Mouse (Mus musculus) MEL (cell line): ENCODE results near the gene B4galt1.

Experiments used
- CTCF ChIP-seq, 3 experiments: IDR thresholded peaks in 2 of 3; conservative IDR thresholded peaks in 1 of 3; 2 replicates each; pipeline ENCODE4 v1.5.1; 2011 to 2012; ENCODE audit warnings: low read length in 3 of 3, low read depth in 2 of 3, mild to moderate bottlenecking in 2 of 3, improper control_type of control experiment in 1 of 3, inconsistent platforms in 1 of 3, mixed read lengths in 1 of 3, moderate library complexity in 1 of 3; ENCODE audit not compliant: control insufficient read depth in 1 of 3, insufficient read depth in 1 of 3, poor library complexity in 1 of 3, severe bottlenecking in 1 of 3
- EP300 ChIP-seq, 2 experiments: IDR thresholded peaks; 2 replicates each; pipeline ENCODE4 v1.6.1; 2011; ENCODE audit warnings: improper control_type of control experiment in 2 of 2, low read length in 2 of 2, low read depth in 1 of 2, mild to moderate bottlenecking in 1 of 2
- JUND ChIP-seq: IDR thresholded peaks from 2 replicates; pipeline ENCODE4 v1.6.1; 2011; ENCODE audit warnings: low read depth, mild to moderate bottlenecking, improper control_type of control experiment, low read length
- MAFK ChIP-seq: IDR thresholded peaks from 2 replicates; pipeline ENCODE4 v1.6.1; 2011; ENCODE audit warnings: low read depth, mild to moderate bottlenecking, low read length, improper control_type of control experiment, borderline replicate concordance
- MAX ChIP-seq: IDR thresholded peaks from 2 replicates; pipeline ENCODE4 v1.6.1; 2011; ENCODE audit warnings: low read length, improper control_type of control experiment
- MYB ChIP-seq: IDR thresholded peaks from 2 replicates; pipeline ENCODE4 v1.6.1; 2011; ENCODE audit warnings: mild to moderate bottlenecking, low read depth, low read length, improper control_type of control experiment
- POLR2A ChIP-seq, 2 experiments: IDR thresholded peaks; 2 replicates each; pipeline ENCODE4 v1.6.1; 2011 to 2012; ENCODE audit warnings: low read length in 2 of 2, mild to moderate bottlenecking in 2 of 2, control low read depth in 1 of 2, improper control_type of control experiment in 1 of 2, low read depth in 1 of 2, moderate library complexity in 1 of 2; ENCODE audit not compliant: control insufficient read depth in 1 of 2, insufficient read depth in 1 of 2, poor library complexity in 1 of 2
- POLR2AphosphoS2 ChIP-seq: IDR thresholded peaks from 2 replicates; pipeline ENCODE4 v1.6.1; 2011; ENCODE audit warnings: low read length, improper control_type of control experiment
- UBTF ChIP-seq: IDR thresholded peaks from 2 replicates; pipeline ENCODE4 v1.6.1; 2012; ENCODE audit warnings: low read depth, mild to moderate bottlenecking, inconsistent platforms, low read length, improper control_type of control experiment, moderate library complexity, borderline replicate concordance; ENCODE audit not compliant: insufficient read depth
- ZC3H11A ChIP-seq: IDR thresholded peaks from 2 replicates; pipeline ENCODE4 v1.6.1; 2012; ENCODE audit warnings: low read depth, mild to moderate bottlenecking, inconsistent platforms, low read length, improper control_type of control experiment
- ZKSCAN1 ChIP-seq: IDR thresholded peaks from 2 replicates; pipeline ENCODE4 v1.6.1; 2012; ENCODE audit warnings: low read depth, mild to moderate bottlenecking, inconsistent platforms, low read length, improper control_type of control experiment, moderate library complexity

DNA sequence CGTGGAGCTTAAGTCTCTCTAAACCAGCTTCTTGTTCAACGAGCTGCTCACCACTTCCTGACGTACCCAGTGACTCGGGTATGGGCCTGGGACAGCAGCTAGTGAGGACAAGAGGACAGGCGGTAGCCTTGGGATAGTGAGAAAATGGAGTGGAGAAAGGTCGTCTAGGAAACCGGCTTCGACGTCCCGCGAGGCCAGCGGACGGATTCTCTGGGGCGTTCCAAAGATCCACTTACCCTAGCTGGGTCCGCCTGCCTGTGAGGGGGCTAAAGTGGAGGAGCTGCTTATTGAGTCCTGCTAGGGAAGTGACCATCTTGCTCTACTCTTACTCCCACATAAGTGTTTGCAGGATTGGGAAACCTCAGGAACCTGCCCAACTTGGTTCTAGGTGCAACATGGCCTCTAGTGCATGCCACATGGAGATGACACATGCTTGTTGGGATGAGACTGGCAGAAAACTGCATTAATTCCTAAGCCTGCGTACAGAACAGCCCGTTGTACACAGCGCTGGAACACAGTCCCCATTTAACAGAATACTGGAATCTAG lies 655 bp upstream of the B4galt1 start:
- TF ChIP-seq CTCF (IDR thresholded peaks at IDR 0.05 in 2 of 3, conservative IDR thresholded peaks at IDR 0.05 in 1 of 3; ENCODE audit: control insufficient read depth in 1 of 3, insufficient read depth in 1 of 3, low read depth in 2 of 3, low read length in 3 of 3, poor library complexity in 1 of 3, severe bottlenecking in 1 of 3): no peak
- TF ChIP-seq UBTF: no peak
- no peak for TF ChIP-seq EP300 (IDR thresholded peaks at IDR 0.05; ENCODE audit: low read depth in 1 of 2, low read length in 2 of 2)
- TF ChIP-seq MAX: no peak
- TF ChIP-seq POLR2A (IDR thresholded peaks at IDR 0.05; ENCODE audit: control insufficient read depth in 1 of 2, insufficient read depth in 1 of 2, low read depth in 1 of 2, low read length in 2 of 2, poor library complexity in 1 of 2): no peak
- no peak for TF ChIP-seq ZKSCAN1
- TF ChIP-seq JUND: no peak
- TF ChIP-seq ZC3H11A: no peak
- TF ChIP-seq POLR2AphosphoS2: no peak
- no peak for TF ChIP-seq MAFK
- TF ChIP-seq MYB: no peak
